Mouse (Mus musculus) liver, postnatal 0 days (tissue): ENCODE results near the gene Hspe1.

Experiments
- CTCF ChIP-seq: sonication (generic); IDR thresholded peaks from 2 replicates; pipeline ENCODE4 v1.5.1; 2016; ENCODE audit warnings: antibody characterized with exemption, low read depth
- EP300 ChIP-seq: IDR thresholded peaks from 2 replicates; pipeline ENCODE4 v1.6.1; 2016; ENCODE audit warnings: antibody characterized with exemption, low read depth, mild to moderate bottlenecking

- TF ChIP-seq EP300 (no peak), CTCF (no peak)
Observed at GRCm38 (mm10) chr1:55135846-55136245, 47.9 kb downstream of the Hspe1 start.
